ENCODE assay signal across 26 mouse cellular contexts in genomic region chrX:95138636-95139035, GRCm38 (mm10).
"Had no signal": no experiment of that assay in that cellular context is flagged by ENCODE, and none has a peak within 500 bp of the region (broad histone marks: within the 10 kb centered on the region; RNA-seq: fewer than 3 reads in every experiment).

No protein-coding gene starts in this region.

- ATAC-seq: hindbrain, postnatal 0 days; intestine, embryonic 16.5 days; liver, postnatal 0 days had no signal

- H3K4me3 ChIP-seq: heart, adult 2 months; heart, embryonic 13.5 days; heart, embryonic 15.5 days; hindbrain, embryonic 13.5 days; hindbrain, embryonic 15.5 days; kidney, embryonic 15.5 days; left cerebral cortex, adult 2 months; limb, embryonic 10.5 days; limb, embryonic 12.5 days; liver, embryonic 13.5 days; liver, embryonic 15.5 days had no signal

- DNase-seq: gastrocnemius, postnatal 14 days; gastrocnemius, postnatal 36 days; heart, adult 11 months; heart, adult 2 months; heart, postnatal 14 days; heart, postnatal 36 days; kidney, adult 11 months; kidney, adult 2 months; kidney, adult 9 months; kidney, postnatal 10 days; kidney, postnatal 25 days; kidney, postnatal 4 days; liver; liver, embryonic 13.5 days; liver, postnatal 0 days had no signal

- H3K27ac ChIP-seq: heart, adult 2 months; heart, embryonic 13.5 days; heart, embryonic 15.5 days; hindbrain, embryonic 13.5 days; hindbrain, embryonic 15.5 days; hindbrain, postnatal 0 days; kidney, embryonic 15.5 days; left cerebral cortex, adult 2 months; limb, embryonic 10.5 days; limb, embryonic 12.5 days; liver, embryonic 13.5 days; liver, embryonic 15.5 days had no signal
